ENCODE assay signal across 37 mouse cellular contexts in the genomic region with DNA sequence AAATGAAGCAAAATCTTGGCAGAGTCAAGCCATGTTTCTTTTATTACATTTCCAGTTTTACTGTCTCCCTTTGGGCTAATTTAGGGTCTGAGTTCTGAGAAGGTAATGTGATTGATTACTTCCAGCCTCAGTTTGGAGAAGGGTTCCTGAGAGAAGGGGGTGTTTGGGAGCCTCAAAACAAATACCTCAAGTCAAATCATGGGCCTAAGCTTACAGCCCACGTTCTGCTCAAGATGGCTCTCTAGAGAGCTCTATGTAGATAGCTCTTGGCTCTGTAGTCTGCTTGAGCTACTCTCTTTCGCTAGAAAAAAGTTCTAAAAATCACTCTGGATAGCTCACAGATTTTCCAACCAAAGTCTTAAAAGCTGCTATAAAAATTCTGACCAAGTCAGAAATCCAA. TPM values are rescaled to one million over a fixed set of nuclear protein-coding genes. Genes with fewer than 3 reads are reported as not detected.
"Had no signal": no experiment of that assay in that cellular context is flagged by ENCODE, and none has a peak within 500 bp of the region (broad histone marks: within the 10 kb centered on the region; RNA-seq: fewer than 3 reads in every experiment).

No protein-coding gene starts in this region.

- ATAC-seq: liver, embryonic 12.5 days; liver, postnatal 0 days; lung, postnatal 0 days; midbrain, embryonic 13.5 days; midbrain, embryonic 15.5 days; midbrain, embryonic 16.5 days had no signal

- H3K9ac ChIP-seq: limb, embryonic 12.5 days; liver, embryonic 12.5 days; liver, embryonic 13.5 days; liver, embryonic 14.5 days; liver, embryonic 15.5 days; liver, postnatal 0 days; lung, embryonic 14.5 days; lung, embryonic 15.5 days; midbrain, embryonic 12.5 days; midbrain, embryonic 13.5 days; midbrain, embryonic 15.5 days; neural tube, embryonic 12.5 days; neural tube, embryonic 13.5 days had no signal

- H3K36me3 ChIP-seq: limb, embryonic 12.5 days; liver, embryonic 12.5 days; liver, embryonic 13.5 days; liver, embryonic 15.5 days; lung, embryonic 15.5 days; midbrain, embryonic 10.5 days; midbrain, embryonic 12.5 days; midbrain, embryonic 13.5 days; midbrain, embryonic 15.5 days; neural tube, embryonic 12.5 days; neural tube, embryonic 13.5 days had no signal

- H3K27ac ChIP-seq: left cerebral cortex, adult 2 months; limb, embryonic 12.5 days; liver, embryonic 12.5 days; liver, embryonic 13.5 days; liver, embryonic 14.5 days; liver, embryonic 15.5 days; lung, embryonic 15.5 days; macrophage; midbrain, embryonic 10.5 days; midbrain, embryonic 12.5 days; midbrain, embryonic 13.5 days; midbrain, embryonic 15.5 days; neural tube, embryonic 12.5 days; neural tube, embryonic 13.5 days had no signal

- H3K27me3 ChIP-seq: limb, embryonic 12.5 days; liver, embryonic 12.5 days; liver, embryonic 13.5 days; liver, embryonic 15.5 days; lung, embryonic 15.5 days; megakaryocyte, embryonic 14.5 days; midbrain, embryonic 12.5 days; midbrain, embryonic 13.5 days; midbrain, embryonic 15.5 days; neural tube, embryonic 12.5 days; neural tube, embryonic 13.5 days had no signal

- H3K9me3 ChIP-seq: limb, embryonic 12.5 days; liver, embryonic 12.5 days; liver, embryonic 13.5 days; liver, embryonic 15.5 days; lung, embryonic 15.5 days; megakaryocyte, embryonic 14.5 days; midbrain, embryonic 10.5 days; midbrain, embryonic 12.5 days; midbrain, embryonic 13.5 days; midbrain, embryonic 15.5 days; neural tube, embryonic 12.5 days; neural tube, embryonic 13.5 days had no signal

- DNase-seq: left cerebral cortex, postnatal 4 days; liver; liver, embryonic 13.5 days; liver, postnatal 0 days; lung, adult 18-20 months; lung, adult 2 months; lung, embryonic 14.5 days; lung, postnatal 10 days; lung, postnatal 14 days; lung, postnatal 36 days; lung, postnatal 4 days; midbrain, embryonic 14.5 days had no signal

- H3K4me2 ChIP-seq: limb, embryonic 12.5 days; liver, embryonic 11.5 days; liver, embryonic 12.5 days; liver, embryonic 13.5 days; liver, embryonic 15.5 days; lung, embryonic 14.5 days; lung, embryonic 15.5 days; midbrain, embryonic 11.5 days; midbrain, embryonic 12.5 days; midbrain, embryonic 13.5 days; midbrain, embryonic 15.5 days; neural tube, embryonic 12.5 days; neural tube, embryonic 13.5 days had no signal

- H3K4me1 ChIP-seq: limb, embryonic 12.5 days; liver, embryonic 12.5 days; liver, embryonic 13.5 days; liver, embryonic 15.5 days; lung, embryonic 15.5 days; megakaryocyte, embryonic 14.5 days; midbrain, embryonic 10.5 days; midbrain, embryonic 12.5 days; midbrain, embryonic 13.5 days; midbrain, embryonic 15.5 days; neural tube, embryonic 12.5 days; neural tube, embryonic 13.5 days had no signal

- H3K4me3 ChIP-seq: left cerebral cortex, adult 2 months; limb, embryonic 12.5 days; liver, embryonic 12.5 days; liver, embryonic 13.5 days; liver, embryonic 15.5 days; lung, embryonic 15.5 days; megakaryocyte, embryonic 14.5 days; midbrain, embryonic 10.5 days; midbrain, embryonic 12.5 days; midbrain, embryonic 13.5 days; midbrain, embryonic 15.5 days; myocyte; neural tube, embryonic 12.5 days; neural tube, embryonic 13.5 days had no signal

RNA-seq across cellular contexts. Expression of a gene that starts 7.8 kb away (rescaled TPM):
- polyA plus RNA-seq: limb, embryonic 11.5 days; limb, embryonic 12.5 days; liver, adult 2 months; liver, embryonic 11.5 days; liver, embryonic 12.5 days; liver, embryonic 13.5 days; liver, embryonic 14.5 days; liver, embryonic 15.5 days; liver, embryonic 16.5 days; liver, postnatal 0 days; lung, adult 2 months; lung, embryonic 14.5 days; lung, embryonic 15.5 days; lung, embryonic 16.5 days; lung, postnatal 0 days; macrophage; midbrain, embryonic 10.5 days; midbrain, embryonic 11.5 days; midbrain, embryonic 12.5 days; midbrain, embryonic 13.5 days; midbrain, embryonic 14.5 days; midbrain, embryonic 15.5 days; midbrain, embryonic 16.5 days; midbrain, postnatal 0 days; myocyte; neural tube, embryonic 11.5 days; neural tube, embryonic 12.5 days; neural tube, embryonic 13.5 days had no signal

RNA-seq across cellular contexts. Expression of a gene that starts 28.9 kb away (rescaled TPM):
- polyA plus RNA-seq: limb, embryonic 11.5 days; limb, embryonic 12.5 days; liver, adult 2 months; liver, embryonic 11.5 days; liver, embryonic 12.5 days; liver, embryonic 13.5 days; liver, embryonic 14.5 days; liver, embryonic 15.5 days; liver, embryonic 16.5 days; liver, postnatal 0 days; lung, adult 2 months; lung, embryonic 14.5 days; lung, embryonic 15.5 days; lung, embryonic 16.5 days; lung, postnatal 0 days; macrophage; midbrain, embryonic 10.5 days; midbrain, embryonic 11.5 days; midbrain, embryonic 12.5 days; midbrain, embryonic 13.5 days; midbrain, embryonic 14.5 days; midbrain, embryonic 15.5 days; midbrain, embryonic 16.5 days; midbrain, postnatal 0 days; myocyte; neural tube, embryonic 11.5 days; neural tube, embryonic 12.5 days; neural tube, embryonic 13.5 days had no signal
